In genomic region chr10:128743791-128744191, GRCm38 (mm10) we compare ENCODE assay signal across 8 mouse cellular contexts. TPM values are rescaled to one million over a fixed set of nuclear protein-coding genes. Genes with fewer than 3 reads are reported as not detected.
A peak's percentile ranks its signal among the peaks of the same experiment; 100 is the strongest.
DNase-seq lines count a peak whose midpoint lies in the region; ATAC-seq and TF ChIP-seq lines count a peak whose summit lies in the region.

No protein-coding gene starts in this region.

- TF ChIP-seq POLR2A in bone marrow, adult 2 months (IDR thresholded peaks at IDR 0.05; ENCODE audit: borderline replicate concordance, control insufficient read depth, low read depth, low read length) = peak; percentile 53; the same call in 1 of the 2 replicates

- H3K4me1 ChIP-seq in bone marrow, adult 2 months (ENCODE audit: control insufficient read depth, insufficient read depth, low read length) = peaks cover 4% of the 10 kb centered on the region
- H3K4me1 ChIP-seq in forebrain, embryonic 11.5 days (replicated peaks; ENCODE audit: control insufficient read depth, insufficient read depth, low read length) = peaks cover 4% of the 10 kb centered on the region; the same call in 1 of the 2 replicates
- peaks cover 23% of the 10 kb centered on the region for H3K4me1 ChIP-seq in heart, embryonic 16.5 days (ENCODE audit: control insufficient read depth, insufficient read depth, low read length)

- H3K4me3 ChIP-seq in bone marrow, adult 2 months (replicated peaks; ENCODE audit: control insufficient read depth, low read depth, low read length) = peak overlapping the region; percentile 77
- peak overlapping the region; percentile 52 for H3K4me3 ChIP-seq in forebrain, embryonic 11.5 days (ENCODE audit: low read depth, low read length)
- H3K4me3 ChIP-seq in heart, embryonic 16.5 days (ENCODE audit: low read length) = peak overlapping the region; percentile 70

- peak overlapping the region; percentile 94 for H3K4me2 ChIP-seq in forebrain, embryonic 11.5 days (ENCODE audit: low read depth, low read length, severe bottlenecking)
- H3K4me2 ChIP-seq in heart, embryonic 16.5 days (ENCODE audit: low read depth, low read length) = peak overlapping the region; percentile 88

- DNase-seq in CD8-positive naive resting alpha-beta T cell, adult 2 months (ENCODE audit: low read depth in 2 of 2, low spot score in 2 of 2) = peak; percentile 28 to 34
- peak; percentile 74 for DNase-seq in forebrain, embryonic 11.5 days (ENCODE audit: low spot score)
- peak; percentile 66 to 88 for DNase-seq in kidney, postnatal 25 days
- DNase-seq in lung, postnatal 10 days = peak; percentile 78
- DNase-seq in retina, embryonic 14.5 days (ENCODE audit: low spot score) = peak; percentile 60
- DNase-seq in urinary bladder, adult 2 months (ENCODE audit: low spot score) = peak; percentile 71

- peak overlapping the region; percentile 52 for H3K9ac ChIP-seq in forebrain, embryonic 11.5 days (ENCODE audit: low read length)
- H3K9ac ChIP-seq in heart, embryonic 16.5 days (ENCODE audit: low read length) = peak overlapping the region; percentile 80

- ATAC-seq in forebrain, embryonic 11.5 days (replicated peaks; ENCODE audit: low FRiP score) = no peak
- peak; percentile 34 for ATAC-seq in heart, embryonic 16.5 days (replicated peaks; ENCODE audit: extremely low read depth, insufficient read depth, low FRiP score)

- peak overlapping the region; percentile 97 for H3K27ac ChIP-seq in bone marrow, adult 2 months (ENCODE audit: control insufficient read depth, insufficient read depth, low read depth, low read length, poor library complexity)
- no peak overlapping the region for H3K27ac ChIP-seq in forebrain, embryonic 11.5 days (ENCODE audit: low read depth, low read length)
- H3K27ac ChIP-seq in heart, embryonic 16.5 days (ENCODE audit: low read length) = peak overlapping the region; percentile 55

- H3K36me3 ChIP-seq in forebrain, embryonic 11.5 days (ENCODE audit: control insufficient read depth, insufficient read depth, low read length) = no peaks in the 10 kb centered on the region
- H3K36me3 ChIP-seq in heart, embryonic 16.5 days (ENCODE audit: control insufficient read depth, insufficient read depth) = no peaks in the 10 kb centered on the region

- TF ChIP-seq CTCF in bone marrow, adult 2 months (IDR thresholded peaks at IDR 0.05; ENCODE audit: control insufficient read depth, insufficient read depth, low read length) = no peak

- WGBS in bone marrow, adult 2 months = under 1% methylated on average over 37 of the region's 37 CpGs
- under 1% methylated on average over 35 of the region's 37 CpGs for WGBS in forebrain, embryonic 11.5 days
- under 1% methylated on average over 37 of the region's 37 CpGs for WGBS in heart, embryonic 16.5 days

- H3K27me3 ChIP-seq in forebrain, embryonic 11.5 days (ENCODE audit: control insufficient read depth, insufficient read depth, low read length) = peaks cover 24% of the 10 kb centered on the region
- H3K27me3 ChIP-seq in heart, embryonic 16.5 days (ENCODE audit: control insufficient read depth, insufficient read depth, low read length) = no peaks in the 10 kb centered on the region

- H3K9me3 ChIP-seq in forebrain, embryonic 11.5 days (ENCODE audit: control insufficient read depth, low read length) = no peaks in the 10 kb centered on the region
- no peaks in the 10 kb centered on the region for H3K9me3 ChIP-seq in heart, embryonic 16.5 days (replicated peaks; ENCODE audit: control insufficient read depth, low read length)

RNA-seq across cellular contexts. Expression of gene Dgka, which starts 0.9 kb away (rescaled TPM):
- 19.2 and 41.7 TPM in 2 replicates for polyA plus RNA-seq in bone marrow, adult 2 months (2011; ENCODE audit: insufficient read depth, insufficient read length, low replicate concordance, missing spikeins)
- polyA plus RNA-seq in forebrain, embryonic 11.5 days (2014; fragmentation: Nextera tagmentation; extraction: Ambion mirVana) = 3.9 and 4.0 TPM in 2 replicates
- polyA plus RNA-seq in heart, embryonic 16.5 days (2015; fragmentation: Nextera tagmentation; extraction: Ambion mirVana) = 9.5 and 12.3 TPM in 2 replicates
- polyA plus RNA-seq in urinary bladder, adult 2 months (2012; rRNA removed) = 65.5 and 71.0 TPM in 2 replicates

RNA-seq across cellular contexts. Expression of gene Pym1, which starts 3.9 kb away (rescaled TPM):
- 58.3 and 76.9 TPM in 2 replicates for polyA plus RNA-seq in bone marrow, adult 2 months (2011; ENCODE audit: insufficient read depth, insufficient read length, low replicate concordance, missing spikeins)
- 47.6 and 51.4 TPM in 2 replicates for polyA plus RNA-seq in forebrain, embryonic 11.5 days (2014; fragmentation: Nextera tagmentation; extraction: Ambion mirVana)
- 18.5 and 20.3 TPM in 2 replicates for polyA plus RNA-seq in heart, embryonic 16.5 days (2015; fragmentation: Nextera tagmentation; extraction: Ambion mirVana)
- polyA plus RNA-seq in urinary bladder, adult 2 months (2012; rRNA removed) = 32.9 and 36.9 TPM in 2 replicates

RNA-seq across cellular contexts. Expression of gene Cdk2, which starts 39.0 kb away (rescaled TPM):
- polyA plus RNA-seq in bone marrow, adult 2 months (2011; ENCODE audit: insufficient read depth, insufficient read length, low replicate concordance, missing spikeins) = 60.6 and 62.9 TPM in 2 replicates
- 119 and 120 TPM in 2 replicates for polyA plus RNA-seq in forebrain, embryonic 11.5 days (2014; fragmentation: Nextera tagmentation; extraction: Ambion mirVana)
- 90.7 and 93.6 TPM in 2 replicates for polyA plus RNA-seq in heart, embryonic 16.5 days (2015; fragmentation: Nextera tagmentation; extraction: Ambion mirVana)
- polyA plus RNA-seq in urinary bladder, adult 2 months (2012; rRNA removed) = 23.6 and 32.4 TPM in 2 replicates

RNA-seq across cellular contexts. Expression of gene Pmel, which starts 39.8 kb away (rescaled TPM):
- polyA plus RNA-seq in bone marrow, adult 2 months (2011; ENCODE audit: insufficient read depth, insufficient read length, low replicate concordance, missing spikeins) = 1.4 TPM in 1 of 2 replicates, not detected in the other
- polyA plus RNA-seq in forebrain, embryonic 11.5 days (2014; fragmentation: Nextera tagmentation; extraction: Ambion mirVana) = 1.8 and 4.5 TPM in 2 replicates
- 1.7 and 2.8 TPM in 2 replicates for polyA plus RNA-seq in heart, embryonic 16.5 days (2015; fragmentation: Nextera tagmentation; extraction: Ambion mirVana)
- 0.72 and 0.95 TPM in 2 replicates for polyA plus RNA-seq in urinary bladder, adult 2 months (2012; rRNA removed)

RNA-seq across cellular contexts. Expression of gene Mmp19, which starts 46.9 kb away (rescaled TPM):
- 2.4 and 5.1 TPM in 2 replicates for polyA plus RNA-seq in bone marrow, adult 2 months (2011; ENCODE audit: insufficient read depth, insufficient read length, low replicate concordance, missing spikeins)
- 0.51 and 0.60 TPM in 2 replicates for polyA plus RNA-seq in forebrain, embryonic 11.5 days (2014; fragmentation: Nextera tagmentation; extraction: Ambion mirVana)
- polyA plus RNA-seq in heart, embryonic 16.5 days (2015; fragmentation: Nextera tagmentation; extraction: Ambion mirVana) = 1.3 and 2.4 TPM in 2 replicates
- polyA plus RNA-seq in urinary bladder, adult 2 months (2012; rRNA removed) = 19.8 and 22.1 TPM in 2 replicates
